Mouse (Mus musculus): ENCODE measurements around the gene Saxo1.

The Saxo1 gene

DNA sequence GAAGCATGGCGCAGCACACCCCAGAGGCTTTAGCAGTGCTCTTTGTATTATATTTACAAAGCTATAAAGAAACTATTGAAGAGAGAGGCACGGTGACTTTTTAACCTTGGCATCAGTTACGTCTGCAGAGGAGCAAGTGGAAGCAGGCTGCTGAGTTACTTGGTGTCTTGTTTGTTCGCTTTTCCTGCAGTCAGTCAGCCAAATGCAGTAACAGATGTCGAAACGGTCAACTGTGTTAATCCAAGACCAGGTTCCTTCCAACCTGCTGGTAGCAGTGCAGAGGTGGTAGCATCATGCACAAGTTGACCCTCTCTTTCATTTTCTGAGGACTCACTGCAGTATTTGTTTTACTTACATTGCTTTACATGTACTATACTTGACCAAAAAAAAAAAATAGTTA, 135.5 kb downstream of the Saxo1 start:
- DNase-seq (ENCODE audit: low spot score), result no peak

DNA sequence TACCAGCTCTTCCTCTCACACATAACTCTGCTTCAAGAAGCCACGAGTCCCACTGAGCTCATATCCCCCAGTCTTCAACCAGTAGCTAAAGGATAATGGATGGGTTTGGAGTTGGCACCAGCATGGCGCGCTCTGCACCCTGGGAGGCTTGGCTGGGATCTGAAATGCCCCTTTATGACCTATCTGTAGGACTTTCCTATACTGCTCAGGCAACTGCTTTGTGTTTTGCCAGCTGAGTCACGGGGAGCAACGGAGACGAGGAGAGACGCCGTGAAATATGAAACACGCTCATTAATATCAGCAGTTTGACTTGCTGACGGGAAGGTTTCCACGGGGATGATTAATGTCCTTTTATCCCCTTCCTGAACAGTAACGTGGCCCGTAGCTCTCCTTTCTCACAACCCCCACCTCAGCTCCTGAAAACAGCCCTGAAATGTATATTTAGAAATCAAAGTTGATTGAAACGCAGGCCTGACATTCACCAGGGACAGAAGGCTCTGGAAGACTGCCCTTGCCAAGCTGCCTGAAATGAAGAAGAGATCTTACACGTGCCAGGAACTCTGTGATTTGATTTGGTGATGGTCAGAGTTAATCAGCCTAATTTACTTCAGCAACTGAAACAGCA, 141.6 kb downstream of the Saxo1 start:
- no peak for DNase-seq (ENCODE audit: low spot score)

DNA sequence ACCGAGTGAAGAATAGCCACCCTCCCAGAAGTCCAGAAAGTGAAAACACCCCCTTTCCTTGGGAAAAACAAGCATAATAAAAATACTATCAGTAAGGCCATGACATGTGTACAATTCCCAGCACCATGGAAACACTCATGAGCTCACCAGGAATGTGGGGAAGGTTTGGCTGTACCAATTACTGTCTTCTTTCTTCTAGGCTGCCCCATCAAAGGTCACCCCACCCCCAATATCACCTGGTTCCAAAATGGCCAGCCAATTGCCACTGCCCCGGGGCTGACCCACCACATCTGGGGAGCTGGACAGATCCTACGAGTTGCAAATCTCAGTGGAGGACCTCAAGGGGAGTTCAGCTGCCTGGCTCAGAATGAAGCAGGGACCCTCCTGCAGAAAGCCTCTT, 144.7 kb downstream of the Saxo1 start:
- DNase-seq (ENCODE audit: low spot score), result no peak

DNA sequence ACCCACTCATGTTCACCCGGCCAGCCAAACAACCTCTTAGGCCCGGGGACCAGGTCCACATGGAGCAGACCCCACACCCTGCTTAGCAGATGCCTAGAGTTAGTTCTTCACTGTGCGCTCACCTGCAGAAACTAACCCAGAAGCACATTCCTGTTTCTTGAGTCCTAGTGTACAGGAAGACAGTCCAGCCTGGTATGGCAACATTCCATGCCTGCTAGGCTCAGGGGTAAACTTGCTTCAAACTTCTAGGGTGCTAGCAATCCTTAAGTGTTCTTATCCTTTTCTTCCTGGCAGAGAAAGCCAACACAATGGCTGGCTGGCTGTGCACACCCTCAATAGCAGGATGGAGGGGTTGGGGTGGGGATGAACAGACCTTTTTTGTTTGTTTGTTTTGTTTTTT, 147.2 kb downstream of the Saxo1 start:
- DNase-seq (ENCODE audit: low spot score), result no peak

DNA sequence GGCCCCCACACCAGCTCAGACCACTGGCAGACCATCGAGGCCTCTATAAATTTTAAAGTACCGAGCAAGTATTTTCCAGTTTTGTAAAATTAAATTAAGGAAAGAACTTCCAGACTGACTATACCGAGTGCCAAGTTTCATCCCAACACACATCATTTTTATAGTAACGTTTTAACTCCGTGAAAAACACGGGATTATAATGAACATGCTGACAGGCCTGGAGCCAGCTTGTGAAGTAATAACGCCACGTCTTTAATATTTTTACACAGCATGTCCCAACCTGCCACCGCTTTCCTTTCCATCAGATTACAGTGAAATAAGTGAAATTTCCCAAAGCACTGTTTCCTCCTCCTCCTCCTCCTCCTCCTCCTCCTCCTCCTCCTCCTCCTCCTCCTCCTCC, 149.7 kb downstream of the Saxo1 start:
- no peak for DNase-seq (ENCODE audit: low spot score)

DNA sequence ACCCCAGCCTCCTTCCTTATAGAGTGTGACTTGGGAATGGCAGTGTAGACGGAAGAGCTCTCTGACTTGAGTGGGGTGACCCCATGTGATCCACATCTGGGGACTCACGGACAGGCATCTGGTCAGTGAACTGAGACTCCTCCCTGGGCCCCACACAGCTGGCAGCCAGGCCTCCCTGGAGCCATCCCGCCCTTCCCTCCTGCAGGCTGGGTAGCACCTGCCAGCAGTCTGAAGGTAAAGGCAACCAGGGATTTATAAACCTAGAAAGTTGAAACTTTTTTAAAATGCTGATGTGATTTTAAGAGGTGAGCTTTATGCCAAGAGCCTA, 151.0 kb downstream of the Saxo1 start:
- no peak for DNase-seq (ENCODE audit: low spot score)

DNA sequence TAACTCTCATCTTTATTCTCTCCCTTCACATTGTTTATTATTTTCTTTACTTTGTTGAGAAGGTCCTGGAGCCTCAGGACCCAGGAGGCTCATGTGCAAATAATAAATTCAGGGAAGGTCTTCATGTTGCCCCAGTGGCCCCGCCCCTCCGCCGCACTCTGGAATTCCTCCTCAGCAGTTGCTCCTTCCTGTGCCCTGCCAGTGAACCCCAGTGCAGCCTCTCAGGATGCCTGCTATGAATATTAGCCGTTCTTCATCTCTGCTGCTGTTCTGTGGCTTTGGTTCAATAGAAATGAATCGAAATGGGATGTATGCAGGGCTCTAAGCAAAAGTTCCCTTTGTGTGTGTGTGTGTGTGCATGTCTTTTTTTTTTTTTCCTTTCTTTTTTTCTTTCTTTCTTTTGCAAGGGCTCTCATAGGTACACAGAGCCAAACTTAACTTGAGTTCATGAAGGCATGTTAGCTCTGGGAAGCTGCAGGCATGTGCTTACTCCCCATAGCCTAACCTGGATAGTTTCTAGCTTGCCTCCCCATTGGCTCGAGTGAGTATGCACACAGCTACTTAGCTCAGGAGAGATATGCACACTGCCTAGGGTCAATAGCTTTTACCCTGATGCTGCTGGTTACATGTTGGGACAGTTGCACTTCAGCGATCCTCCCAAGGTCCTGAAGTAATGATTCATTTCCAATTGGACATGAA, 151.5 kb downstream of the Saxo1 start:
- no peak for DNase-seq (ENCODE audit: low spot score)

DNA sequence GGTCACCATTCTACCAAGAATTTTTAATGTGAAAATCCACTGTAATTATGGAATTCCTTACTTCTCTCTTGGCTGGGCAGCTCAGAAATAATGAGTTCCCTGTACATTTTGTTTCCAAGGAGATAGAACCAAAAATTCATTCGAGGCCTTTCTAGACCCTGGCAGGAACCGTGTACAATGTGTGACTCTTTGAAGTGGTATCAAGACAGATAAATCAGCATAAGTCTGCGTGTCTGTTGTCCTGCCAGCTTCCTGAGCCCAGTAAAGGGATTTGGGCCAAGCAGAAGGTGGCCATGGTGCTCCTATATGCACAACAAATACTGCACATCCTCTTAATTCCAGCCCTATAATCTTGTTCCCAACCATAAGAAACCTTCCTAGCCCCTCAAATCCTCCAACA, 157.0 kb downstream of the Saxo1 start:
- no peak for DNase-seq (ENCODE audit: low spot score)

DNA sequence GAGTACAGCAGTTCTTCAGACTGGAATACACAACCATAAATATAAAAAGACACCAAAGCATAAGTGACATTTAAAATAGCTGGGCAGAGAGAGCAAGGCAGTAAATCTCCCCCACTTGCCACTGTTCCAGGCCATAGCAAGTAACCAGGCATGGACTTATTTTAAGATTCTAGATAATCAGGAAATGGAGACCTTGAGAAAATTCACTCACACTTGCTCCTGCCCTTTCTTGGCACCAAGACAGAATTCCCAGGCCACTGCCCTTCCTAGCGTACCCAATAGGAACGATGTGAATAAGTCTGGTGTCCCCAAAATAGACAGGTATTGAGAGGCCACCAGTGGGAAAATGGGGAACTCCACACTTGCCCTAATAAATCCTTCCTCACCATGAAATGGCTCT, 160.7 kb downstream of the Saxo1 start:
- no peak for DNase-seq (ENCODE audit: low spot score)

DNA sequence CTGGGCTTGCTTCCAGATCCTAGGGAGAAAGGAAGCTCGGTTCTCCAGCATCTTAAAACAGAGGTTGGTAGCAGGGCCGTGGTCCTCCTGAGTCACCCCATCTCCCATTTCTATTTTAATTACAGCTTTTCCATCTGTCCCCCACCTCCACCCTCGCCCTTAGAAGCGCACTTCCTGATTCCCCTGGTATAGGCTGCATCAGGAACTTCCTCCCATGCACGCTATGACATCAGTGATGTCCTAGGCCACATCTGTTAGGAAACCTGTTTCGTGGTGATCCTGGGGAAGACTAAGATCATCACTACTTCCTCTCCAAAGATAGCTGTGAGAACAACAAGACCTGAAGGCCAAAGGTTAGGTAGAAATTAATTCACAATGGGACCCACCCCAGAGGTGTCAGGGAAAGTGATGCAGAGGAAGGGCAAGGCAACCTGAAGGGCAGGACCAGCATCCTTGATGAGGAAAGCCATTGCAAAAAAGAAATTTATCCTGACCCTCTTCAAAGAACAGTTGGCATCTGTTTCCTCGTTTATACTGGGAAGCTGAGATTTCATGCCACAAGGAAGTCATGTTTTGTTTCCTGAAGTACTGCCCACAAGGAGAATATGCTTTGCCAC, 161.3 kb downstream of the Saxo1 start:
- no peak for DNase-seq (ENCODE audit: low spot score)

DNA sequence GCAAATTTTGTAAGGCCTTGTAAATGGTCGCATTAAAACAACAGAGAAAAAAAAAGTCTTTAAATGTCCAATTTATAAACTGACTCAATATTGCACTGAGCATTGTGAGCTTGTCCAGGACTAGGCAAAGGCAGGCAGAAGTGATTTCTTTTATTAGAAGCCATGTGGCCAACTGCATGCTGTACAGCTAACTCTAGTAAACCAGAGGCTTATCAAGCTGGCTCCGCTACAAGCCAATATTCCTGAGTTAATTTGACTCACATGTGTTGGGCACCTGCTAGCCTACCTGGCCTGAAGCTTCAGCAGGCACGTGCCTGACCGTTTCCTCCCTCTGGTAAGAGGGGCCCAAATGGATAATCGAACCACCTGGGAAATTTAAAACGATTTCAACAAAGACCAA, 162.5 kb downstream of the Saxo1 start:
- DNase-seq (ENCODE audit: low spot score), result no peak
